25 mouse cellular contexts compared by ENCODE assay signal in the genomic region with DNA sequence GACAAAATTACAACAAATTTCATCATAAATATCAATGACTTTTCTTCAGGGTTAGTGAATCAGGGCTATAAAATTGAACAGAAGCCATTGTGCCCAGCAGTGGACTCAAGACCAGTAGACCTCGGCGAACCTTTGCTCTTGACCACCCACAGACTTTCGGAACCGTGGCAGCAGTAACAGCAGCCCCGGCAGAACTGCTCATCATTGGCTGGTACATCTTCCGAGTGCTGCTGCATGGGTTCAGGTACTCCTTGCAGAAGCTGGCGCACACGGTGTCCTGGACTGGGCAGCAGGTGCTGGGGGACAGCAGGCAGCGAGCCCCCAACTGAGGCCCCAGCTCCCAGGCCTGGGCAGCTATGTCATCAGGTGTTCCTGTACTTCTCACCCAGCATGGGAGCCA.
DNase-seq lines count a peak whose midpoint lies in the region; ATAC-seq lines count a peak whose summit lies in the region.
"Had no signal": no experiment of that assay in that cellular context is flagged by ENCODE, and none has a peak within 500 bp of the region (broad histone marks: within the 10 kb centered on the region; RNA-seq: fewer than 3 reads in every experiment).

No protein-coding gene starts in this region.

- H3K27ac ChIP-seq in kidney, embryonic 16.5 days (ENCODE audit: low read length), result no peak overlapping the region
- H3K27ac ChIP-seq: embryonic facial prominence, embryonic 12.5 days; embryonic facial prominence, embryonic 15.5 days; gastrocnemius, adult 2 months; heart, adult 2 months; heart, embryonic 10.5 days; heart, embryonic 13.5 days; hindbrain, embryonic 14.5 days had no signal

- H3K9ac ChIP-seq in kidney, embryonic 16.5 days (replicated peaks; ENCODE audit: low read length), result no peak overlapping the region
- H3K9ac ChIP-seq: embryonic facial prominence, embryonic 12.5 days; embryonic facial prominence, embryonic 15.5 days; forebrain, postnatal 0 days; heart, embryonic 13.5 days; hindbrain, embryonic 14.5 days had no signal

- peak; percentile 58 for DNase-seq in heart, adult 11 months
- no peak for DNase-seq in heart, adult 18-20 months
- peak; percentile 15 to 19 for DNase-seq in kidney, adult 8-10 months
- peak; percentile 27 to 39 for DNase-seq in kidney, postnatal 36 days
- DNase-seq in kidney, postnatal 4 days, result no peak
- DNase-seq in adrenal gland, postnatal 36 days, result no peak
- DNase-seq: adrenal gland, adult 8-10 months; adrenal gland, postnatal 25 days; cerebellum, adult 18-20 months; cerebellum, adult 9-10 months; cerebellum, postnatal 14 days; forebrain, postnatal 0 days; gastrocnemius, adult 2 months; gastrocnemius, postnatal 14 days; heart, adult 2 months; heart, postnatal 14 days; heart, postnatal 4 days had no signal

- no peaks in the 10 kb centered on the region for H3K36me3 ChIP-seq in kidney, embryonic 16.5 days (ENCODE audit: insufficient read depth, low read length)
- H3K36me3 ChIP-seq: embryonic facial prominence, embryonic 12.5 days; embryonic facial prominence, embryonic 15.5 days; heart, embryonic 10.5 days; heart, embryonic 13.5 days had no signal

- no peaks in the 10 kb centered on the region for H3K27me3 ChIP-seq in kidney, embryonic 16.5 days (ENCODE audit: insufficient read depth, low read length)
- H3K27me3 ChIP-seq: embryonic facial prominence, embryonic 15.5 days; heart, embryonic 13.5 days had no signal

- no peak overlapping the region for H3K4me2 ChIP-seq in kidney, embryonic 16.5 days (replicated peaks; ENCODE audit: low read depth, low read length)
- H3K4me2 ChIP-seq: embryonic facial prominence, embryonic 12.5 days; embryonic facial prominence, embryonic 15.5 days; heart, embryonic 13.5 days; hindbrain, embryonic 14.5 days had no signal

- no peaks in the 10 kb centered on the region for H3K9me3 ChIP-seq in kidney, embryonic 16.5 days (ENCODE audit: low read length)
- H3K9me3 ChIP-seq: embryonic facial prominence, embryonic 12.5 days; embryonic facial prominence, embryonic 15.5 days; heart, embryonic 10.5 days; heart, embryonic 13.5 days had no signal

- peaks cover 28% of the 10 kb centered on the region for H3K4me1 ChIP-seq in kidney, embryonic 16.5 days (ENCODE audit: insufficient read depth, low read length)
- H3K4me1 ChIP-seq: heart, embryonic 13.5 days had no signal

- no peak overlapping the region for H3K4me3 ChIP-seq in kidney, embryonic 16.5 days (ENCODE audit: low read length)
- H3K4me3 ChIP-seq: embryonic facial prominence, embryonic 12.5 days; embryonic facial prominence, embryonic 15.5 days; gastrocnemius, adult 2 months; heart, adult 2 months; heart, embryonic 10.5 days; heart, embryonic 13.5 days had no signal

- WGBS in kidney, embryonic 16.5 days, result 58% methylated on average over 9 of the region's 9 CpGs

- ATAC-seq in kidney, embryonic 16.5 days (ENCODE audit: low FRiP score, low TSS enrichment), result no peak
- ATAC-seq: activated CD4-positive, CD25-positive, alpha-beta regulatory T cell, adult 4 months; forebrain, embryonic 14.5 days; forebrain, postnatal 0 days had no signal

Comparison
In these comparisons a context has a peak if more than half of its experiments do, and no peak if none do; other contexts are left out.
1. DNase-seq: peak in heart, adult 11 months (single experiment), kidney, adult 8-10 months (2 of 2) and kidney, postnatal 36 days (2 of 2); none in heart, adult 18-20 months (0 of 2), kidney, postnatal 4 days (0 of 2) and adrenal gland, postnatal 36 days (0 of 2).